Mouse (Mus musculus) stomach, embryonic 16.5 days (tissue): ENCODE measurements at regions not wholly inside any gene's neighbourhood (a gene's known extent, or its start where the extent isn't known, plus 50 kb on each side); places are given as distances from the start of the nearest gene placed in this dataset.

Source experiments
- ATAC-seq: fragments of 200-750 bp; cut with Nextera tagmentation; 2 replicates; pipeline ENCODE4 v1.8.0; 2017; ENCODE audit warnings: moderate number of reproducible peaks, moderate TSS enrichment; ENCODE audit not compliant: insufficient read depth, low FRiP score
- H3K27ac ChIP-seq: fragments of 300-500 bp; sonication (generic); 2 replicates; pipeline ENCODE4 v1.5.1; 2014; ENCODE audit warnings: low read length
- H3K27me3 ChIP-seq: fragments of 300-500 bp; sonication (generic); 2 replicates; pipeline ENCODE4 v1.6.1; 2014; ENCODE audit warnings: low read length, control low read depth, mixed read lengths; ENCODE audit not compliant: control insufficient read depth, insufficient read depth
- H3K36me3 ChIP-seq: fragments of 300-500 bp; sonication (generic); 2 replicates; pipeline ENCODE4 v1.6.1; 2014; ENCODE audit warnings: low read length; ENCODE audit not compliant: control insufficient read depth, insufficient read depth
- H3K4me1 ChIP-seq: fragments of 300-500 bp; sonication (generic); 2 replicates; pipeline ENCODE4 v1.6.1; 2014; ENCODE audit warnings: low read length, control low read depth, mixed read lengths; ENCODE audit not compliant: control insufficient read depth, insufficient read depth
- H3K4me2 ChIP-seq: fragments of 300-500 bp; sonication (generic); 2 replicates; pipeline ENCODE4 v1.6.1; 2014; ENCODE audit warnings: low read depth, low read length, mixed read lengths
- H3K4me3 ChIP-seq: fragments of 300-500 bp; sonication (generic); replicated peaks from 2 replicates; pipeline ENCODE4 v1.5.1; 2014; ENCODE audit warnings: mild to moderate bottlenecking, low read length
- H3K9ac ChIP-seq: fragments of 300-500 bp; sonication (generic); 2 replicates; pipeline ENCODE4 v1.6.1; 2014; ENCODE audit warnings: low read length
- H3K9me3 ChIP-seq: fragments of 300-500 bp; sonication (generic); replicated peaks from 2 replicates; pipeline ENCODE4 v1.6.1; 2016; ENCODE audit warnings: low read length, control low read depth; ENCODE audit not compliant: control insufficient read depth
- WGBS: fragments of 180-500 bp; shearing (Covaris S2); extraction: QIAGEN DNeasy Blood & Tissue Kit; methylation state at CpG from one replicate; pipeline ENCODE4 v1.1.7; 2014; 5-methylcytosine and 5-hydroxymethylcytosine counted together

DNA sequence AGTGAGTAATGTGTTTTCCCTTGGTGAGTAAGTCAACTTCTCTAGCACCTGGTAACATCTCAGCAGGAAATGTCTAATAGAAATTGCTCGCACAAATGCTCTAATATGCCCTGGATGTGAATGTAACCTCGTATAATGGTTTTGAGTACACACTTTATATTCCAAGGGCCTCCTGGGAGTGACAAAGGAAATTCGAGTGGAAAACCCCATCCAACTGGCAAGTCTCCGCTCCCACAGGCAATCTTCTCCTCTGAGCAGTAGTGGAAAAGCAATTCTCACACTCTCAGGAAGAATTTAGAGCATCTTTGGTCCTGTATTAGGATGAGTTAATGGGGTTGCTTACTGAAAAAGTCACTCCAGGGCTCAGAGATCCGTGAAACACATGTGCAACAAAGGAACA is 183.4 kb upstream of the Tll1 start:
- Histone ChIP-seq H3K9me3 (no peaks in the 10 kb centered on the region), H3K4me3 (no peak overlapping the region), H3K4me2 (no peak overlapping the region), H3K27ac (no peak overlapping the region), H3K36me3 (no peaks in the 10 kb centered on the region), H3K4me1 (no peaks in the 10 kb centered on the region), H3K9ac (no peak overlapping the region), H3K27me3 (no peaks in the 10 kb centered on the region)
- no peak for ATAC-seq
- WGBS, result 70% methylated on average over 5 of the region's 5 CpGs

- Histone ChIP-seq H3K27me3 (no peaks in the 10 kb centered on the region), H3K36me3 (no peaks in the 10 kb centered on the region), H3K27ac (no peak overlapping the region), H3K9ac (no peak overlapping the region), H3K4me1 (no peaks in the 10 kb centered on the region), H3K9me3 (no peaks in the 10 kb centered on the region), H3K4me2 (no peak overlapping the region), H3K4me3 (no peak overlapping the region)
- no peak for ATAC-seq
- WGBS, result 90% methylated on average over 2 of the region's 2 CpGs
Observed at GRCm38 (mm10) chr8:64388299-64388698, 182.2 kb upstream of the Tll1 start.

DNA sequence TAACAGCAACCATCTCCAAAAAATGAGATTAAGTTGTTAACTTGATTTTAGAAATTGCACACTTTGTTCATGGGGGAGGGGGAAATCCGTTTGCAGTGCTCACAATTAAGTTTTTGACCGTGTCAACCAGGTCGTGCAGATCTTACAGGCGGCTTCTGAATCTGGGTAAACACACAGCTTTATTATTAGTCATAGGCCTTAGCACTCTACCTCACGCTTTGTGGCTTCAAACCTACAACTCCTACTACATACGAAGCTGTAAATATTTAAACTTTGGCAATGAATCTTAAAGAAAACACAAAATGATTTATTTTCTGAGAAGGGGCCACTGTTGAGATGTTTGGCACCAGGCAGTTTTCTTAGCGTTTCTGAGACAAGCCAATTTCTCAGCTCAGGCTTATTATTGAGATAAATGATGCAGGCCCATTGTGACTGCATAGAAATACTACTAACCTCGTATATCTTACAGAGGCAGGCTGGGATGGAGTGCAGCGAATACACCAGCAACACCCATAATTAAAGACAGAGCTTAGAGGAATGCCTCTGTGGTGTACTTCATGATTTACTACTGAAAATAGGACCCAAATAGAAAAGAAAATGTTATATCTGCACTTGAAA is 173.8 kb upstream of the Tll1 start:
- 39% methylated on average over 9 of the region's 9 CpGs for WGBS
- H3K9ac ChIP-seq, result no peak overlapping the region
- no peaks in the 10 kb centered on the region for H3K27me3 ChIP-seq
- no peak overlapping the region for H3K4me2 ChIP-seq
- no peaks in the 10 kb centered on the region for H3K36me3 ChIP-seq
- ATAC-seq, result no peak
- no peak overlapping the region for H3K27ac ChIP-seq
- no peaks in the 10 kb centered on the region for H3K4me1 ChIP-seq
- no peak overlapping the region for H3K4me3 ChIP-seq
- no peaks in the 10 kb centered on the region for H3K9me3 ChIP-seq

DNA sequence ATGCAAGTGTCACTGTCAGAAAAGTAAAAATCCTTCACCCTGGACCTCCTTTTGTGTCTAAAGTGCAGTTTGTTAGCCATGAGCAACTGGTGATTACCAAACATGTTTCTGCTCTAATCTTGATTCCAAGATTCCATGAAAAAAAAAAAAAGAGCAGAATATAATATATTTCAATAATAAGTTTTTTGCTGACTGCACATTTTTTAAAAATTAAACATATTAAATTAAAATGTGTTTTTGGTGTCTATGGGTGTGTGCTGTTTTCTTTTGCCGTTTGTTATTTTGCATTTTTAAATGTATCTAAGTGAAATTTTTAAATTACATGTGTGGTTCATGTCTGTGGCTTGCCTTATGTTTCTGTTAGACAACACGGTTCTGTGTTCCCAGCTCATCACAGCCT is 171.8 kb upstream of the Tll1 start:
- 67% methylated on average over 2 of the region's 2 CpGs for WGBS
- Histone ChIP-seq H3K36me3 (no peaks in the 10 kb centered on the region), H3K27ac (no peak overlapping the region), H3K27me3 (no peaks in the 10 kb centered on the region), H3K4me1 (no peaks in the 10 kb centered on the region), H3K9ac (no peak overlapping the region), H3K4me2 (no peak overlapping the region), H3K4me3 (no peak overlapping the region), H3K9me3 (no peaks in the 10 kb centered on the region)
- no peak for ATAC-seq

GRCm38 (mm10) chr8:64375509-64375908 is 169.4 kb upstream of the Tll1 start:
- ATAC-seq, result no peak
- Histone ChIP-seq H3K4me2 (no peak overlapping the region), H3K36me3 (no peaks in the 10 kb centered on the region), H3K27ac (no peak overlapping the region), H3K4me3 (no peak overlapping the region), H3K9me3 (no peaks in the 10 kb centered on the region), H3K4me1 (no peaks in the 10 kb centered on the region), H3K27me3 (no peaks in the 10 kb centered on the region), H3K9ac (no peak overlapping the region)
- 69% methylated on average over 4 of the region's 4 CpGs for WGBS

GRCm38 (mm10) chr8:64374980-64375379 is 168.9 kb upstream of the Tll1 start:
- H3K27ac ChIP-seq, result no peak overlapping the region
- H3K9me3 ChIP-seq, result no peaks in the 10 kb centered on the region
- no peak overlapping the region for H3K9ac ChIP-seq
- WGBS, result 32% methylated on average over 5 of the region's 5 CpGs
- no peak for ATAC-seq
- H3K27me3 ChIP-seq, result no peaks in the 10 kb centered on the region
- H3K4me3 ChIP-seq, result no peak overlapping the region
- H3K4me1 ChIP-seq, result no peaks in the 10 kb centered on the region
- no peaks in the 10 kb centered on the region for H3K36me3 ChIP-seq
- no peak overlapping the region for H3K4me2 ChIP-seq

GRCm38 (mm10) chr8:64369973-64370372 is 163.9 kb upstream of the Tll1 start:
- WGBS, result 6% methylated on average over 6 of the region's 6 CpGs
- no peaks in the 10 kb centered on the region for H3K27me3 ChIP-seq
- no peaks in the 10 kb centered on the region for H3K4me1 ChIP-seq
- no peaks in the 10 kb centered on the region for H3K36me3 ChIP-seq
- no peak overlapping the region for H3K9ac ChIP-seq
- H3K27ac ChIP-seq, result no peak overlapping the region
- no peak overlapping the region for H3K4me2 ChIP-seq
- ATAC-seq, result no peak
- no peaks in the 10 kb centered on the region for H3K9me3 ChIP-seq
- H3K4me3 ChIP-seq, result no peak overlapping the region

GRCm38 (mm10) chr8:64367906-64368305 is 161.8 kb upstream of the Tll1 start:
- Histone ChIP-seq H3K27ac (no peak overlapping the region), H3K27me3 (no peaks in the 10 kb centered on the region), H3K9me3 (no peaks in the 10 kb centered on the region), H3K4me2 (no peak overlapping the region), H3K9ac (no peak overlapping the region), H3K4me3 (no peak overlapping the region), H3K36me3 (no peaks in the 10 kb centered on the region), H3K4me1 (no peaks in the 10 kb centered on the region)
- WGBS, result 89% methylated on average over 4 of the region's 4 CpGs
- ATAC-seq, result no peak

DNA sequence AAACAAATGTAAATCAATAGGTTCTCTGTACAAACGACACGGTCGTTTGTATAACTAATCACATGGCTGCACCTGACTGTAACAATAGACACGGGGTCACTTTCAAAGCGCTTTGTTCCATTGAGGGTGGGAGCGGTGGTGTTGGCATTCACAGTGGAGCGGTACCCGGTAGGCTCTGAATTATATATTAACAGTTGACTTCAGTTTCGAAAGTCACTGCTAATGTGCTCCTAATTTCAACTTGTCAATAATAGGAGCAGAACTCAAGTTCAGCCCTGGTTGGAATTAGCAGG is 160.8 kb upstream of the Tll1 start:
- no peak overlapping the region for H3K9ac ChIP-seq
- H3K36me3 ChIP-seq, result no peaks in the 10 kb centered on the region
- no peak for ATAC-seq
- no peaks in the 10 kb centered on the region for H3K4me1 ChIP-seq
- 48% methylated on average over 9 of the region's 9 CpGs for WGBS
- H3K4me3 ChIP-seq, result no peak overlapping the region
- no peaks in the 10 kb centered on the region for H3K9me3 ChIP-seq
- H3K27me3 ChIP-seq, result no peaks in the 10 kb centered on the region
- H3K27ac ChIP-seq, result no peak overlapping the region
- H3K4me2 ChIP-seq, result peak overlapping the region; percentile 17; the same call in 1 of the 2 replicates
